Mouse (Mus musculus) MEL (cell line): Measurements from ENCODE around the gene Nprl3. TPM values are rescaled to one million over a fixed set of nuclear protein-coding genes. Genes with fewer than 3 reads are reported as not detected.
"Not testable (repeated sequence)": the region's sequence is repeated elsewhere in the genome, so short reads cannot be mapped to it uniquely, and the experiment has no call there.

ENCODE experiments used
- DNase-seq: peaks from one replicate; pipeline ENCODE4 v3.0.0; 2011; ENCODE audit warnings: low read depth, low spot score
- H3K27ac ChIP-seq: 2 replicates; pipeline ENCODE4 v1.5.1; 2012; ENCODE audit warnings: low read depth, mild to moderate bottlenecking, control low read depth, low read length, moderate library complexity; ENCODE audit not compliant: control insufficient read depth
- H3K27me3 ChIP-seq, 2 experiments: fragments of 150-350 bp in 1 of 2; sonication (generic) in 1 of 2; 2 replicates each; pipeline ENCODE4 v1.6.1; 2012; ENCODE audit warnings: low read length in 2 of 2, mild to moderate bottlenecking in 2 of 2, improper control_type of control experiment in 1 of 2, moderate library complexity in 1 of 2; ENCODE audit not compliant: insufficient read depth in 2 of 2, control insufficient read depth in 1 of 2
- H3K36me3 ChIP-seq, 2 experiments: 2 replicates each; pipeline ENCODE4 v1.6.1; 2012 to 2014; ENCODE audit warnings: low read length in 2 of 2, improper control_type of control experiment in 1 of 2, inconsistent platforms in 1 of 2, mild to moderate bottlenecking in 1 of 2; ENCODE audit not compliant: insufficient read depth in 2 of 2, control insufficient read depth in 1 of 2
- H3K4me1 ChIP-seq, 2 experiments: fragments of 150-350 bp in 1 of 2; sonication (generic) in 1 of 2; 2 replicates each; pipeline ENCODE4 v1.6.1; 2012; ENCODE audit warnings: low read length in 2 of 2, improper control_type of control experiment in 1 of 2, mild to moderate bottlenecking in 1 of 2; ENCODE audit not compliant: insufficient read depth in 2 of 2, control insufficient read depth in 1 of 2
- H3K4me3 ChIP-seq, 2 experiments: fragments of 150-350 bp in 1 of 2; sonication (generic) in 1 of 2; 2 replicates each; pipeline ENCODE4 v1.5.1; 2012; ENCODE audit warnings: low read depth in 2 of 2, low read length in 2 of 2, mild to moderate bottlenecking in 2 of 2, moderate library complexity in 2 of 2, control low read depth in 1 of 2, improper control_type of control experiment in 1 of 2; ENCODE audit not compliant: control insufficient read depth in 1 of 2, insufficient read depth in 1 of 2
- H3K79me2 ChIP-seq: 2 replicates; pipeline ENCODE4 v1.6.1; 2012; ENCODE audit warnings: mild to moderate bottlenecking, low read length, moderate library complexity; ENCODE audit not compliant: control insufficient read depth, poor library complexity, insufficient read depth
- H3K9ac ChIP-seq: 2 replicates; pipeline ENCODE4 v1.6.1; 2012; ENCODE audit warnings: low read depth, mild to moderate bottlenecking, control low read depth, low read length, moderate library complexity; ENCODE audit not compliant: control insufficient read depth, poor library complexity, severe bottlenecking
- H3K9me3 ChIP-seq: fragments of 150-350 bp; sonication (generic); replicated peaks from 2 replicates; pipeline ENCODE4 v1.6.1; 2012; ENCODE audit warnings: mild to moderate bottlenecking, low read length, improper control_type of control experiment, moderate library complexity; ENCODE audit not compliant: insufficient read depth
- BHLHE40 ChIP-seq: IDR thresholded peaks from 2 replicates; pipeline ENCODE4 v1.6.1; 2012; ENCODE audit warnings: low read depth, mild to moderate bottlenecking, inconsistent platforms, low read length, improper control_type of control experiment, borderline replicate concordance
- CHD1 ChIP-seq: IDR thresholded peaks from 2 replicates; pipeline ENCODE4 v1.6.1; 2012; ENCODE audit warnings: low read depth, mild to moderate bottlenecking, inconsistent platforms, low read length, improper control_type of control experiment
- CTCF ChIP-seq, 3 experiments: IDR thresholded peaks in 2 of 3; conservative IDR thresholded peaks in 1 of 3; 2 replicates each; pipeline ENCODE4 v1.5.1; 2011 to 2012; ENCODE audit warnings: low read length in 3 of 3, low read depth in 2 of 3, mild to moderate bottlenecking in 2 of 3, improper control_type of control experiment in 1 of 3, inconsistent platforms in 1 of 3, mixed read lengths in 1 of 3, moderate library complexity in 1 of 3; ENCODE audit not compliant: control insufficient read depth in 1 of 3, insufficient read depth in 1 of 3, poor library complexity in 1 of 3, severe bottlenecking in 1 of 3
- E2F4 ChIP-seq: IDR thresholded peaks from 2 replicates; pipeline ENCODE4 v1.6.1; 2011; ENCODE audit warnings: low read depth, low read length, improper control_type of control experiment, borderline replicate concordance
- EP300 ChIP-seq, 2 experiments: IDR thresholded peaks; 2 replicates each; pipeline ENCODE4 v1.6.1; 2011; ENCODE audit warnings: improper control_type of control experiment in 2 of 2, low read length in 2 of 2, low read depth in 1 of 2, mild to moderate bottlenecking in 1 of 2
- MAFK ChIP-seq: IDR thresholded peaks from 2 replicates; pipeline ENCODE4 v1.6.1; 2011; ENCODE audit warnings: low read depth, mild to moderate bottlenecking, low read length, improper control_type of control experiment, borderline replicate concordance
- MAX ChIP-seq: IDR thresholded peaks from 2 replicates; pipeline ENCODE4 v1.6.1; 2011; ENCODE audit warnings: low read length, improper control_type of control experiment
- MEF2A ChIP-seq: IDR thresholded peaks from 2 replicates; pipeline ENCODE4 v1.6.1; 2014; ENCODE audit warnings: low read depth, mild to moderate bottlenecking, inconsistent platforms, low read length, improper control_type of control experiment; ENCODE audit not compliant: poor library complexity, insufficient replicate concordance, severe bottlenecking; ENCODE audit errors: extremely low read depth
- NELFE ChIP-seq: IDR thresholded peaks from 2 replicates; pipeline ENCODE4 v1.6.1; 2011; ENCODE audit warnings: low read depth, low read length, improper control_type of control experiment
- POLR2A ChIP-seq, 2 experiments: IDR thresholded peaks; 2 replicates each; pipeline ENCODE4 v1.6.1; 2011 to 2012; ENCODE audit warnings: low read length in 2 of 2, mild to moderate bottlenecking in 2 of 2, control low read depth in 1 of 2, improper control_type of control experiment in 1 of 2, low read depth in 1 of 2, moderate library complexity in 1 of 2; ENCODE audit not compliant: control insufficient read depth in 1 of 2, insufficient read depth in 1 of 2, poor library complexity in 1 of 2
- SIN3A ChIP-seq: IDR thresholded peaks from 2 replicates; pipeline ENCODE4 v1.6.1; 2012; ENCODE audit warnings: low read length, improper control_type of control experiment, inconsistent platforms
- polyA plus RNA-seq, 2 experiments: library from polyadenylated mRNA; stranded (reverse) in 1 of 2; unstranded in 1 of 2; fragments of >175 nt in 1 of 2; fragments of >200 nt in 1 of 2; gene quantifications; 2 replicates each; pipeline versions ENCODE4 v1.2.1 to v1.2.4; 2012; ENCODE audit warnings: low replicate concordance in 2 of 2, low read depth in 1 of 2; ENCODE audit not compliant: insufficient read length in 2 of 2, insufficient read depth in 1 of 2, missing spikeins in 1 of 2
- total RNA-seq: library from RNA; depleted of rRNA; stranded (reverse); fragments of 300-350 nt; gene quantifications from 2 replicates; pipeline ENCODE4 v1.2.3, GENCODE M21; 2012

Gene Nprl3
- total and polyA plus RNA-seq, 3 experiments: 14.1 to 18.4 TPM; not detected in 1

- TF ChIP-seq POLR2A (IDR thresholded peaks at IDR 0.05; ENCODE audit: control insufficient read depth in 1 of 2, insufficient read depth in 1 of 2, low read depth in 1 of 2, low read length in 2 of 2, poor library complexity in 1 of 2): peak; percentile 95 to 96
Observed at GRCm38 (mm10) chr11:32205058-32205873, 62.2 kb downstream of the Nprl3 start, which contains the start of gene Snrnp25 (continued).

- peak overlapping the region; percentile 46 for H3K27ac ChIP-seq
- H3K27me3 ChIP-seq: no peaks in the 10 kb centered on the region
- peak; percentile 70 for DNase-seq
- peaks cover 21% of the 10 kb centered on the region for H3K79me2 ChIP-seq
- H3K36me3 ChIP-seq: peaks cover 0 to 22% of the 10 kb centered on the region in 2 experiments; a peak in 2 of 4 replicates
- peak overlapping the region; percentile 32 for H3K9ac ChIP-seq
- no peaks in the 10 kb centered on the region for H3K9me3 ChIP-seq
- TF ChIP-seq SIN3A (peak; percentile 46; the same call in 1 of the 2 replicates), MAFK (no peak), CHD1 (peak; percentile 94; the same call in 1 of the 2 replicates), CTCF (IDR thresholded peaks at IDR 0.05 in 2 of 3, conservative IDR thresholded peaks at IDR 0.05 in 1 of 3; ENCODE audit: control insufficient read depth in 1 of 3, insufficient read depth in 1 of 3, low read depth in 2 of 3, low read length in 3 of 3, poor library complexity in 1 of 3, severe bottlenecking in 1 of 3) (no peak), NELFE (peak; percentile 16; the same call in 1 of the 2 replicates), MAX (0 out of 2 replicates have a peak, but pooled peaks have one; percentile 34), MEF2A (no peak), BHLHE40 (no peak), EP300 (IDR thresholded peaks at IDR 0.05; ENCODE audit: low read depth in 1 of 2, low read length in 2 of 2) (peak in 1 of 2 experiments; percentile 42; a peak in 1 of 4 replicates), E2F4 (no peak)
- peaks cover 16 to 35% of the 10 kb centered on the region in 2 experiments for H3K4me1 ChIP-seq
- peak overlapping the region; percentile 6 to 48; a peak in 3 of 4 replicates for H3K4me3 ChIP-seq
Observed at GRCm38 (mm10) chr11:32201922-32202685, 65.4 kb downstream of the Nprl3 start.

GRCm38 (mm10) chr11:32200992-32201391 is 66.5 kb downstream of the Nprl3 start:
- not testable (repeated sequence) for H3K9ac ChIP-seq, H3K27me3 ChIP-seq, H3K27ac ChIP-seq, H3K9me3 ChIP-seq, H3K4me3 ChIP-seq
- peaks cover 26% of the 10 kb centered on the region for H3K79me2 ChIP-seq
- peaks cover 0 to 28% of the 10 kb centered on the region in 2 experiments; a peak in 2 of 4 replicates for H3K36me3 ChIP-seq
- TF ChIP-seq CTCF (IDR thresholded peaks at IDR 0.05 in 2 of 3, conservative IDR thresholded peaks at IDR 0.05 in 1 of 3; ENCODE audit: control insufficient read depth in 1 of 3, insufficient read depth in 1 of 3, low read depth in 2 of 3, low read length in 3 of 3, poor library complexity in 1 of 3, severe bottlenecking in 1 of 3): peak; percentile 12 to 29 (median 28); a peak in 3 of 6 replicates
- DNase-seq: peak; percentile 74
- peaks cover 21 to 42% of the 10 kb centered on the region in 2 experiments for H3K4me1 ChIP-seq
